Mouse (Mus musculus): ENCODE results near the gene Abcc8.

- no peak for TF ChIP-seq GATA1 (IDR thresholded peaks at IDR 0.05; ENCODE audit: borderline replicate concordance, low read length)
- TF ChIP-seq FLI1 (IDR thresholded peaks at IDR 0.05; ENCODE audit: low read length) = no peak
Measured at GRCm38 (mm10) chr7:46068831-46069230, 111.0 kb downstream of the Abcc8 start.

All from megakaryocyte, embryonic 14.5 days (primary cell).